Mouse (Mus musculus) kidney, postnatal 0 days (tissue): ENCODE data around the gene C7. TPM values are rescaled to one million over a fixed set of nuclear protein-coding genes. Genes with fewer than 3 reads are reported as not detected.

Experiments
- ATAC-seq: fragments of 200-750 bp; cut with Nextera tagmentation; replicated peaks from 2 replicates; pipeline ENCODE4 v1.8.0; 2017; ENCODE audit warnings: low read depth, moderate number of reproducible peaks, moderate TSS enrichment, moderate library complexity; ENCODE audit not compliant: low FRiP score
- DNase-seq: peaks from one replicate; pipeline ENCODE4 v3.0.0-alpha.2; 2016; ENCODE audit warnings: low spot score
- H3K27ac ChIP-seq: fragments of 300-500 bp; sonication (generic); 2 replicates; pipeline ENCODE4 v1.5.1; 2014; ENCODE audit warnings: mild to moderate bottlenecking
- H3K27me3 ChIP-seq: fragments of 300-500 bp; sonication (generic); 2 replicates; pipeline ENCODE4 v1.6.1; 2014; ENCODE audit warnings: low read length, mixed read lengths; ENCODE audit not compliant: insufficient read depth
- H3K36me3 ChIP-seq: fragments of 300-500 bp; sonication (generic); 2 replicates; pipeline ENCODE4 v1.6.1; 2014; ENCODE audit warnings: low read length, mixed read lengths; ENCODE audit not compliant: insufficient read depth
- H3K4me1 ChIP-seq: fragments of 300-500 bp; sonication (generic); replicated peaks from 2 replicates; pipeline ENCODE4 v1.6.1; 2014; ENCODE audit warnings: antibody characterized with exemption, low read length, mixed read lengths; ENCODE audit not compliant: insufficient read depth
- H3K4me2 ChIP-seq: fragments of 300-500 bp; sonication (generic); 2 replicates; pipeline ENCODE4 v1.6.1; 2014; ENCODE audit warnings: mild to moderate bottlenecking, low read length, moderate library complexity, mixed read lengths
- H3K4me3 ChIP-seq: fragments of 300-500 bp; sonication (generic); replicated peaks from 2 replicates; pipeline ENCODE4 v1.5.1; 2014; ENCODE audit warnings: low read depth, low read length
- H3K9ac ChIP-seq: fragments of 300-500 bp; sonication (generic); 2 replicates; pipeline ENCODE4 v1.6.1; 2014; ENCODE audit warnings: low read depth, low read length
- H3K9me3 ChIP-seq: fragments of 300-500 bp; sonication (generic); replicated peaks from 2 replicates; pipeline ENCODE4 v1.6.1; 2016; ENCODE audit warnings: low read length, inconsistent platforms, mixed read lengths
- CTCF ChIP-seq: IDR thresholded peaks from 2 replicates; pipeline ENCODE4 v1.5.1; 2016; ENCODE audit warnings: antibody characterized with exemption, low read depth, mild to moderate bottlenecking, moderate library complexity
- WGBS: fragments of 180-500 bp; shearing (Covaris S2); extraction: QIAGEN DNeasy Blood & Tissue Kit; methylation state at CpG from one replicate; pipeline ENCODE4 v1.1.7; 2014; 5-methylcytosine and 5-hydroxymethylcytosine counted together
- polyA plus RNA-seq: library from polyadenylated mRNA; unstranded; fragments of >200 nt; fragmentation: Nextera tagmentation; extraction: Ambion mirVana; gene quantifications from 2 replicates; pipeline ENCODE4 v1.2.1, GENCODE M21; 2015

C7 gene
- polyA plus RNA-seq: 0.32 and 0.50 TPM in 2 replicates

DNA sequence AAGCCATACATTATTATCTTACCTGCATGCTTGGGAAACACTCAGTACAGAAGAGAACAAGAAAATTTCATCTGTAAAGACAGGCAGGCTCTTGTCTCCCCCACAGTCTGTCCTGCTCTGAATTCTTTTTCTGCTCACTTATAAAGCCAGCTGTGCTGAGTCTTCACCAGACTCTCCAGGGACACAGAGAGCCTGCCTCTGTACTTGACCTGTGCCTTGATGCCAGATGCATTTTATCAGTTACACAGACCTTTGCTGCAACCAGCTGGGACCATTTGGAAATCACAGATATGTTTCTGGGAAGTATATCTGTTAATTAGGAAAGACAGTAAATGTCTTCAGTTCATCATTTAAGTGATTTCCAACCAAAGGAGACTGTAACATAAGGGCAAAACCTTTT is at the start of gene C7:
TSS of gene C7 (minus strand) at position 106 of the 400 bp plus-strand sequence.
- peak; percentile 60 for DNase-seq
- no peak for ATAC-seq
- no peak within 1 kb of the TSS for H3K27ac ChIP-seq

DNA sequence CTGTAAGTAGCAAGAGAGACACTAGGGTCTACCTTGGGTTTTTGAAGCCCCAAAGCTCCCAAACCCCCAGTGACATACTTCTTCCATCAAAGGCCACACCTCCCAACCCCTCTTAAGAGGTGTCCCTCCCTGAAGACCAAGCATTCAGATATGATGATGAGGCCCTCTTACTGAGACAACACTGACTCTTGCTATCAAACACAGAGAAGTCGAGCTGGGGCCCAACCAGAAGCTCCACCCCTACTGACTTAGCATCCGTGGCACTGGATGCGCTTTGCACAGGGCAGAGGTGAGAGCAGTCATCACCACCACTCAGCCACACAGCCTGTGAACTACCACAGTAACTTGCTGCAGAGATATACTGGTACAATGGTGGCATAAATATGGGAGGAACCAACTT is 49.1 kb upstream of the C7 start:
- ATAC-seq (no peak), DNase-seq (no peak)
- Histone ChIP-seq H3K27me3 (no peaks in the 10 kb centered on the region), H3K9ac (no peak overlapping the region), H3K9me3 (no peaks in the 10 kb centered on the region), H3K36me3 (0 out of 2 replicates have a peak, but pooled peaks cover 2% of the 10 kb centered on the region), H3K27ac (no peak overlapping the region), H3K4me2 (no peak overlapping the region), H3K4me3 (no peak overlapping the region), H3K4me1 (no peaks in the 10 kb centered on the region)
- no peak for TF ChIP-seq CTCF
- 82% methylated on average over 3 of the region's 3 CpGs for WGBS

More for the DNA sequence above, at the start of gene C7:
- Histone ChIP-seq H3K9me3 (no peaks in the 10 kb centered on the region), H3K4me3 (no peak within 1 kb of the TSS), H3K9ac (no peak within 1 kb of the TSS), H3K4me2 (no peak within 1 kb of the TSS), H3K4me1 (no peaks in the 10 kb centered on the region), H3K27me3 (no peaks in the 10 kb centered on the region), H3K36me3 (no peaks in the 10 kb centered on the region)
- no peak for TF ChIP-seq CTCF

DNA sequence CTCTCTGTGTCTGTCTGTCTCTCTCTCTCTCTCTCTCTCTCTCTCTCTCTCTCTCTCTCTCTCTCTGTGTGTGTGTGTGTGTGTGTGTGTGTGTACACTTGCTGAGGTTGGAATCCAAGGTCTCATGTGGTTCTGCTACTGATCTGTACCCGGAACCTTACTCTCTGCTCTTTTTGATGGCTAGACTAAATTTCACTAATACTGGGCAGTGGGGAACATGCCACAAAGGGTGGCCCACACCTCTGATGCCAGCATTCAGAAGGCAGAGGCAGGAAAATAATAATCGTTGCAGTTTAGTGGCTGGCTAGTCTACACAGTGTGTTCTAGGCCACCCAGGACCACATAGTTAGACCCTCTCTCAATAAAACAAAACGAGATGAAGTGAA is 45.1 kb upstream of the C7 start:
- no peak for DNase-seq
- Histone ChIP-seq H3K9me3 (no peaks in the 10 kb centered on the region), H3K27ac (peak overlapping the region; percentile 76; the same call in 1 of the 2 replicates), H3K4me3 (peak overlapping the region; percentile 37), H3K36me3 (no peaks in the 10 kb centered on the region), H3K4me1 (no peaks in the 10 kb centered on the region), H3K27me3 (no peaks in the 10 kb centered on the region), H3K9ac (no peak overlapping the region), H3K4me2 (peak overlapping the region; percentile 52; the same call in 1 of the 2 replicates)
- no peak for TF ChIP-seq CTCF
- ATAC-seq: no peak
- WGBS: 80% methylated on average over 3 of the region's 3 CpGs

DNA sequence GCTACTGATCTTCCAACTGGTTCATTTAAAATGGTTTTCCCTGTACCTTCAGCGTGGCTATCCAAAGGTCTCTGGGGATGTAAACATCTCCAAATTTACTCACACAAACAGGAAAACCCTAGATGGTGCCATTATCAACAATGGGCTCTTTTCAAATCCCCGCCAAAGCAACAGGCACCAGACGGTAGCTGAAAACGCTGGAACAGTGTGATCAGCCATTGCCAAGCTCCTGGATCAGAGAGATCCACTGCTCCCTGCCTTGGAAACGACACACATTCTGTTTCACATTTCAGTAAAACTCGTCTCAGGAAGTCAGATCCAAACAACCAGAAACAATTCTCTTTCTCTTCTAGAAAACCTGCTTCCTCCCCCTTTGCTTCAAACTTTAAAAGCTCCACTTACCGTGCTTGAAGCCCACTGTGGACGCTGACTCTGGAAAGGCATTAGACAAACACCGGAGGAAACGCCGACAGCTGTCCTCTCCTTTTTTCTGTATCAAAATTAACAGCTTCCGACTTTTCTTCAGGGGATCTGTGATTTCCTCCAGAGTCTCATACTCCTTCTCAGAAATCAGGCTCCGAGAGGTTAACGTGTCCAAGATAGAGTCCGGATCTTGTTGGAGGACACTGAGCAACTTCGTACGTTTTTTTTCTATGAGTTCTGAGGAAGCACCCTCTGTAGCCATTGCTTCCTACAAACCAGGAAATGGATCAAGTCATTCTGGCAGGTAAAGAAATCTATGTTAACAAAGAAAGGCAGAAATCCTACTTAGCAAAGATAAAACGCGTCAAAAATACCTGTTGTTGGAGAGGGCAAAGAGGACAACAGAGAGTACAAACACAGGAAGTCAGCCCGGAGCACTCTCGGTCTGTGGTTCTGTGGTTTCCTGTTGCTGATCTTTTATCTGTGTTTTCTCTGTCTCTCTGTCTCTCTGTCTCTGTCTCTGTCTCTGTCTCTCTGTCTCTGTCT is 44.4 kb upstream of the C7 start, which contains the start of gene Card6:
TSS of gene Card6 (minus strand) at position 854 of the 969 bp plus-strand sequence.
- no peak for TF ChIP-seq CTCF
- peak within 1 kb of the TSS; percentile 49; the same call in 1 of the 2 replicates for H3K9ac ChIP-seq
- no peaks in the 10 kb centered on the region for H3K36me3 ChIP-seq
- no peaks in the 10 kb centered on the region for H3K4me1 ChIP-seq
- no peaks in the 10 kb centered on the region for H3K9me3 ChIP-seq
- DNase-seq (peak; percentile 42), ATAC-seq (no peak)
- no peaks in the 10 kb centered on the region for H3K27me3 ChIP-seq
- H3K4me2 ChIP-seq: peak within 1 kb of the TSS; percentile 52
- H3K4me3 ChIP-seq: peak within 1 kb of the TSS; percentile 37
- H3K27ac ChIP-seq: peak within 1 kb of the TSS; percentile 76
- WGBS: 42% methylated on average over 21 of the region's 21 CpGs

DNA sequence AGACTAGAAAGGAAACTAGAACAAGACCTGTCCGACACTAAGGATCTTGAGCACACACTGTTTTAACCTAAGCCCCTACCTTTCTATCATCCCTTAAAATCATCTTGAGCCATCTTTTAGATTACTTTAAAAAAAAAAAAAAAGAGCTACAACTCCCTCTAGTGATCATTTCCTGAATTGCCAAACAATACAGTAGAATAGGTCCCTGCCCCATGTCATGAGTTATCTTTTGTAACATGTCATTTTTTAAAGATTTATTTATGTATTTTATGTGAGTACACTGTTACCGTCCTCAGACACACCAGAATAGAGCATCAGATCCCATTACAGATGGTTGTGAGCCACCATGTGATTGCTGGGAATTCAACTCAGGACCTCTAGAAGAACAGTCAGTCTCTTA is 42.8 kb upstream of the C7 start:
- WGBS: 56% methylated on average over 2 of the region's 2 CpGs
- H3K27ac ChIP-seq: no peak overlapping the region
- no peak overlapping the region for H3K4me2 ChIP-seq
- H3K4me3 ChIP-seq: no peak overlapping the region
- no peaks in the 10 kb centered on the region for H3K9me3 ChIP-seq
- ATAC-seq: no peak
- DNase-seq: peak; percentile 55
- H3K27me3 ChIP-seq: no peaks in the 10 kb centered on the region
- peak; percentile 68 for TF ChIP-seq CTCF
- H3K9ac ChIP-seq: no peak overlapping the region
- no peaks in the 10 kb centered on the region for H3K4me1 ChIP-seq
- H3K36me3 ChIP-seq: no peaks in the 10 kb centered on the region

DNA sequence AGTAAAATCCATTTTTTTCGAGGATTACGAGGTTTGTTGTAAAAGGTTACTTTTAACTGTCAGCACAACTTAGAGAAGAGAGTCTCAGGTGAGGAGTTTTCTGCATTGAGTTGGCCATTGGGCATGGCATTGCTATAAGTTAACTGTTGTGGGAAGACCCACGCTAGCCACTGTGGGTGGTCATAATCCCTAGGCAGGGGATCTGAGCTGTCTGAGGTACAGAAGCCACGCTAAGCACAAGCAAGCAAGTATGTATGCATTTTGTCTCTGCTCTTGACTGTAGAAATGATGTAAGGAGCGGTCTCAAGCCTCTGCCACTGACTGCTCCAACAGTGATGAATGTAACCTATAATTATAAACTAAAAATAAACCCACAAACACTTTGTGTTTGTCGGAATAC is 42.4 kb upstream of the C7 start:
- H3K4me2 ChIP-seq: no peak overlapping the region
- DNase-seq (no peak), ATAC-seq (no peak)
- TF ChIP-seq CTCF: no peak
- no peak overlapping the region for H3K27ac ChIP-seq
- no peak overlapping the region for H3K4me3 ChIP-seq
- H3K9me3 ChIP-seq: no peaks in the 10 kb centered on the region
- 87% methylated on average over 6 of the region's 6 CpGs for WGBS
- H3K36me3 ChIP-seq: no peaks in the 10 kb centered on the region
- H3K9ac ChIP-seq: no peak overlapping the region
- H3K27me3 ChIP-seq: no peaks in the 10 kb centered on the region
- no peaks in the 10 kb centered on the region for H3K4me1 ChIP-seq
